16 mouse cellular contexts compared by ENCODE assay signal in the genomic region with DNA sequence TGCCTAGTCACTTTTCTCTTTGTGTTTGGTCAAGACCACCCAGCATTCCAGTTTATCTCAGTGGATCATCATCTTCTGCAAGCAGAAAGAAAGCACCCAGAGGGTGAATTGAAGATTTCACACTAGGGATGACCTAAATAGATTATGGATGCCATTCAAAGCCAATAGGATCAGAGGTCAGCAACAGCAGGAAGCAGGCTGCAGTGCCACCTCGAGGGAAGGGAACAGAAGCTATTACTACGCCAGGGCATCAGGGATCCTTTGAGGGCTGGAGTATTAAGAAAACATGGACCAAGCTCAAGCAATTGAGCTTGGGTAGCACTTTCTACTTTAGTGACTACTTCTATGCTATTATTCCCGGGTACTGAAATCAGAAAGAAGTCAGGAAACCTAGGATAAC.
A peak's percentile ranks its signal among the peaks of the same experiment; 100 is the strongest.
DNase-seq lines count a peak whose midpoint lies in the region; ATAC-seq and TF ChIP-seq lines count a peak whose summit lies in the region.
"Had no signal": no experiment of that assay in that cellular context is flagged by ENCODE, and none has a peak within 500 bp of the region (broad histone marks: within the 10 kb centered on the region; RNA-seq: fewer than 3 reads in every experiment).

No protein-coding gene starts in this region.

- H3K9ac ChIP-seq in liver, postnatal 0 days (replicated peaks): no peak overlapping the region
- no peak overlapping the region for H3K9ac ChIP-seq in liver, embryonic 12.5 days
- H3K9ac ChIP-seq: forebrain, embryonic 13.5 days; heart, embryonic 12.5 days; neural tube, embryonic 15.5 days had no signal

- H3K27ac ChIP-seq in heart, embryonic 10.5 days: no peak overlapping the region
- no peak overlapping the region for H3K27ac ChIP-seq in liver, postnatal 0 days (ENCODE audit: low read depth)
- no peak overlapping the region for H3K27ac ChIP-seq in liver, embryonic 12.5 days
- peak overlapping the region; percentile 75 for H3K27ac ChIP-seq in macrophage
- H3K27ac ChIP-seq: forebrain, embryonic 13.5 days; neural tube, embryonic 15.5 days had no signal

- peak; percentile 89 for DNase-seq in heart, adult 11 months
- no peak for DNase-seq in heart, embryonic 10.5 days (ENCODE audit: low spot score)
- no peak for DNase-seq in liver, postnatal 0 days
- peak; percentile 21 for DNase-seq in embryo, embryonic 10 days (ENCODE audit: low spot score)
- no peak for DNase-seq in thymus, postnatal 0 days (ENCODE audit: low spot score)
- no peak for DNase-seq in urinary bladder, adult 18-20 months (ENCODE audit: low spot score in 2 of 2)
- DNase-seq: adrenal gland, adult 8-10 months; cerebellum, adult 11 months; heart, postnatal 36 days; thymus, postnatal 25 days had no signal

- no peak for ATAC-seq in liver, postnatal 0 days
- ATAC-seq in liver, embryonic 12.5 days: no peak
- ATAC-seq: forebrain, embryonic 13.5 days had no signal

- H3K4me2 ChIP-seq in liver, postnatal 0 days (ENCODE audit: low read depth, low read length): no peak overlapping the region
- no peak overlapping the region for H3K4me2 ChIP-seq in liver, embryonic 12.5 days
- H3K4me2 ChIP-seq: forebrain, embryonic 13.5 days; heart, embryonic 12.5 days; neural tube, embryonic 15.5 days had no signal

- TF ChIP-seq EP300 in liver, postnatal 0 days (IDR thresholded peaks at IDR 0.05; ENCODE audit: low read depth): no peak

- H3K4me3 ChIP-seq in heart, embryonic 10.5 days: no peak overlapping the region
- H3K4me3 ChIP-seq in liver, postnatal 0 days (ENCODE audit: low read depth, low read length): no peak overlapping the region
- H3K4me3 ChIP-seq in liver, embryonic 12.5 days: no peak overlapping the region
- H3K4me3 ChIP-seq in macrophage (ENCODE audit: inconsistent target): no peak overlapping the region
- H3K4me3 ChIP-seq: forebrain, embryonic 13.5 days; heart, embryonic 12.5 days; neural tube, embryonic 15.5 days had no signal

- peak; percentile 20; the same call in 1 of the 2 replicates for TF ChIP-seq CTCF in liver, postnatal 0 days (IDR thresholded peaks at IDR 0.05; ENCODE audit: low read depth)

- no peaks in the 10 kb centered on the region for H3K79me2 ChIP-seq in macrophage (ENCODE audit: inconsistent target)

- H3K36me3 ChIP-seq in heart, embryonic 10.5 days: no peaks in the 10 kb centered on the region
- no peaks in the 10 kb centered on the region for H3K36me3 ChIP-seq in liver, postnatal 0 days (replicated peaks; ENCODE audit: insufficient read depth, low read length)
- no peaks in the 10 kb centered on the region for H3K36me3 ChIP-seq in liver, embryonic 12.5 days
- no peaks in the 10 kb centered on the region for H3K36me3 ChIP-seq in macrophage (ENCODE audit: inconsistent target)
- H3K36me3 ChIP-seq: G1E; heart, embryonic 12.5 days; neural tube, embryonic 15.5 days had no signal

- H3K27me3 ChIP-seq in heart, embryonic 10.5 days (ENCODE audit: insufficient read depth, poor library complexity, severe bottlenecking): no peaks in the 10 kb centered on the region
- H3K27me3 ChIP-seq in liver, postnatal 0 days (ENCODE audit: insufficient read depth, low read length): no peaks in the 10 kb centered on the region
- H3K27me3 ChIP-seq in liver, embryonic 12.5 days (replicated peaks): no peaks in the 10 kb centered on the region
- H3K27me3 ChIP-seq: forebrain, embryonic 13.5 days; heart, embryonic 12.5 days; neural tube, embryonic 15.5 days had no signal

- no peaks in the 10 kb centered on the region for H3K4me1 ChIP-seq in heart, embryonic 10.5 days
- H3K4me1 ChIP-seq in liver, postnatal 0 days (ENCODE audit: insufficient read depth): no peaks in the 10 kb centered on the region
- H3K4me1 ChIP-seq in liver, embryonic 12.5 days: no peaks in the 10 kb centered on the region
- H3K4me1 ChIP-seq: forebrain, embryonic 13.5 days; heart, embryonic 12.5 days; neural tube, embryonic 15.5 days had no signal

- WGBS in heart, embryonic 10.5 days: 44% methylated on average over 3 of the region's 3 CpGs
- WGBS in liver, postnatal 0 days (ENCODE audit: insufficient replicate concordance): 51% methylated on average over 3 of the region's 3 CpGs
- 47% methylated on average over 3 of the region's 3 CpGs for WGBS in liver, embryonic 12.5 days (ENCODE audit: insufficient replicate concordance)
- WGBS in macrophage (ENCODE audit: missing documents): 55% methylated on average over 3 of the region's 3 CpGs

- no peaks in the 10 kb centered on the region for H3K9me3 ChIP-seq in heart, embryonic 10.5 days
- H3K9me3 ChIP-seq in liver, postnatal 0 days (ENCODE audit: low read length): no peaks in the 10 kb centered on the region
- H3K9me3 ChIP-seq in liver, embryonic 12.5 days (replicated peaks): no peaks in the 10 kb centered on the region
- H3K9me3 ChIP-seq: forebrain, embryonic 13.5 days; G1E; heart, embryonic 12.5 days; neural tube, embryonic 15.5 days had no signal

Comparison
In these comparisons a context has a peak if more than half of its experiments do, and no peak if none do; other contexts are left out.
1. DNase-seq: peak in heart, adult 11 months (single experiment) and embryo, embryonic 10 days (single experiment); none in heart, embryonic 10.5 days (single experiment), liver, postnatal 0 days (single experiment), thymus, postnatal 0 days (single experiment) and urinary bladder, adult 18-20 months (0 of 2).